In the genomic region with DNA sequence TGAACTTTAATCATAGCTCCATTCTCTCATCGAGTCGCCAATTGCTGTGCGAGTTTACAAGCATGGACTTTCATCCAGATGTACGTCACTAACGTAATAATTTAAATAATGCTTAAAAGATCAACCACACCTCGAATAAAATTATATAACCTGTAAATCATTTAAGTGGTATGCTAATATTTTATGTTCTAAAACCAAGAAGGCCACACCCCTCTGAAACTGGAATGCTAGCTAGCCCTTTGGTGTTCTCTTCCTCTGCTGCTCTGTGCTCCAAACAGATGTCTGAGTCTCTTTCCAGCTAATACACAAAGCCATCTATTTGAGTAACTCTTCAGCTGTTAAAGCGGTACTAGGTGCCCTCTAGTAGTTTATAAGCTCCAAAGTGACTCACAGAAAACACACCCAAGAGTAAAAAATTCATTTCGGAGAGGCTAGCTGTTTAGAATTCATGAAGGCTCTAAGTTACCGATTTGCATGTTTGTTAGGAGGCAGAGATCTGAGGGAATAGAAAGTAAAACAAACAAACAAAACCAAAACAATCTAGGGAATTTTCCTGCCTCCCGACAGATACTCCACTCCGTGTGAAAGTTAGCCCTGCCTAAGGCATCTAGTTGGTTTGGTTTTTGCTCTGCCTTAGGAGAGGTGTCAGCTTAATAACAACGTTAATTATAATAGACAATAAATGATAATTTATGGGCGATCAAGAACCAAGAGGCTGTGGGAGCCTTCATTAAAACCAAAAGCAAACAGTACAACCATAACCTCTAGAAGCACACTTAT, we compare ENCODE assay signal across 8 mouse cellular contexts. TPM values are rescaled to one million over a fixed set of nuclear protein-coding genes. Genes with fewer than 3 reads are reported as not detected.
DNase-seq lines count a peak whose midpoint lies in the region; ATAC-seq and TF ChIP-seq lines count a peak whose summit lies in the region.

No protein-coding gene starts in this region.

- H3K4me1 ChIP-seq in spleen, adult 2 months (ENCODE audit: control insufficient read depth, insufficient read depth, insufficient read length) = peaks cover 16% of the 10 kb centered on the region
- peaks cover 11 to 39% of the 10 kb centered on the region in 2 experiments for H3K4me1 ChIP-seq in heart, embryonic 14.5 days (ENCODE audit: control insufficient read depth in 2 of 2, insufficient read depth in 2 of 2, low read length in 2 of 2)
- H3K4me1 ChIP-seq in midbrain, postnatal 0 days (ENCODE audit: insufficient read depth, low read length) = peaks cover 3% of the 10 kb centered on the region; the same call in 1 of the 2 replicates

- no peaks in the 10 kb centered on the region for H3K9me3 ChIP-seq in heart, embryonic 14.5 days (ENCODE audit: control insufficient read depth, low read length)
- no peaks in the 10 kb centered on the region for H3K9me3 ChIP-seq in midbrain, postnatal 0 days (ENCODE audit: low read length)

- WGBS in spleen, adult 2 months = 24% methylated on average over 13 of the region's 13 CpGs
- 61% methylated on average over 13 of the region's 13 CpGs for WGBS in heart, embryonic 14.5 days
- WGBS in large intestine, adult 2 months = 9% methylated on average over 13 of the region's 13 CpGs
- WGBS in midbrain, postnatal 0 days = 71% methylated on average over 13 of the region's 13 CpGs

- H3K4me2 ChIP-seq in heart, embryonic 14.5 days (ENCODE audit: low read length) = peak overlapping the region; percentile 69
- peak overlapping the region; percentile 56 for H3K4me2 ChIP-seq in midbrain, postnatal 0 days (ENCODE audit: low read depth, low read length, poor library complexity, severe bottlenecking)

- intact Hi-C loops in left cerebral cortex, postnatal 36 days (cut with DNase I) = loop anchor here (5.0 kb wide), 1 partner anchor 174 kb away; a partner anchor contains a TSS

- no peak for ATAC-seq in heart, embryonic 14.5 days (ENCODE audit: insufficient number of reproducible peaks, insufficient read depth, low FRiP score, low read depth)
- no peak for ATAC-seq in midbrain, postnatal 0 days (ENCODE audit: low FRiP score)

- no peaks in the 10 kb centered on the region for H3K27me3 ChIP-seq in spleen, adult 2 months (ENCODE audit: control insufficient read depth, insufficient read depth, low read length)
- no peaks in the 10 kb centered on the region for H3K27me3 ChIP-seq in heart, embryonic 14.5 days (ENCODE audit: control insufficient read depth, insufficient read depth, low read length)
- no peaks in the 10 kb centered on the region for H3K27me3 ChIP-seq in midbrain, postnatal 0 days (ENCODE audit: insufficient read depth, low read length)

- no peak for DNase-seq in spleen, adult 2 months (ENCODE audit: low read depth in 1 of 2, low spot score in 2 of 2)
- no peak for DNase-seq in spleen, adult 18-20 months
- peak; percentile 85 for DNase-seq in large intestine, adult 2 months (ENCODE audit: low read depth, low spot score)
- no peak for DNase-seq in midbrain, postnatal 0 days (ENCODE audit: low spot score)
- DNase-seq in left cerebral cortex, postnatal 36 days (ENCODE audit: low spot score in 2 of 2) = no peak
- DNase-seq in cerebellum, adult 9-11 months = no peak
- DNase-seq in layer of hippocampus, postnatal 14 days (ENCODE audit: low spot score in 2 of 2) = no peak

- H3K4me3 ChIP-seq in spleen, adult 2 months (ENCODE audit: extremely low read depth, insufficient read depth, insufficient read length) = no peak overlapping the region
- H3K4me3 ChIP-seq in heart, embryonic 14.5 days (ENCODE audit: control insufficient read depth in 1 of 2, insufficient read depth in 1 of 2, low read depth in 1 of 2, low read length in 2 of 2) = peak overlapping the region in 1 of 2 experiments; percentile 98; a peak in 2 of 4 replicates
- peak overlapping the region; percentile 97 for H3K4me3 ChIP-seq in midbrain, postnatal 0 days (ENCODE audit: low read depth, low read length)

- peaks cover 11% of the 10 kb centered on the region for H3K36me3 ChIP-seq in spleen, adult 2 months (ENCODE audit: control insufficient read depth, insufficient read depth, low read length)
- H3K36me3 ChIP-seq in heart, embryonic 14.5 days (ENCODE audit: control insufficient read depth, insufficient read depth, low read length) = peaks cover 16% of the 10 kb centered on the region
- peaks cover 4% of the 10 kb centered on the region; the same call in 1 of the 2 replicates for H3K36me3 ChIP-seq in midbrain, postnatal 0 days (ENCODE audit: insufficient read depth, low read length)

- TF ChIP-seq POLR2A in spleen, adult 2 months (IDR thresholded peaks at IDR 0.05; ENCODE audit: low read depth, low read length) = no peak

- peak overlapping the region; percentile 66 for H3K9ac ChIP-seq in heart, embryonic 14.5 days (ENCODE audit: low read length)
- no peak overlapping the region for H3K9ac ChIP-seq in midbrain, postnatal 0 days (replicated peaks; ENCODE audit: low read length, poor library complexity, severe bottlenecking)

- H3K27ac ChIP-seq in spleen, adult 2 months (ENCODE audit: insufficient read depth, low read length) = peak overlapping the region; percentile 72; the same call in 1 of the 2 replicates
- peak overlapping the region in 1 of 2 experiments; percentile 96; a peak in 3 of 4 replicates for H3K27ac ChIP-seq in heart, embryonic 14.5 days (replicated peaks in 1 of 2; ENCODE audit: control insufficient read depth in 1 of 2, insufficient read depth in 1 of 2, low read depth in 2 of 2, low read length in 2 of 2)
- no peak overlapping the region for H3K27ac ChIP-seq in midbrain, postnatal 0 days (ENCODE audit: low read depth, low read length)

- no peak for TF ChIP-seq CTCF in spleen, adult 2 months (IDR thresholded peaks at IDR 0.05; ENCODE audit: extremely low read depth, insufficient read depth, insufficient read length, insufficient replicate concordance)
- TF ChIP-seq CTCF in midbrain, postnatal 0 days (IDR thresholded peaks at IDR 0.05) = no peak

RNA-seq across cellular contexts. Expression of a gene that starts 1.1 kb away (rescaled TPM):
- 39.3 and 51.3 TPM in 2 replicates for polyA plus RNA-seq in spleen, adult 2 months (2012; rRNA removed)
- polyA plus RNA-seq in heart, embryonic 14.5 days (2014; fragmentation: Nextera tagmentation; extraction: Ambion mirVana) = 43.8 and 44.2 TPM in 2 replicates
- polyA plus RNA-seq in large intestine, adult 2 months (2012; rRNA removed) = 24.1 and 46.5 TPM in 2 replicates
- total RNA-seq in midbrain, postnatal 0 days (2014; rRNA removed) = 38.2 and 57.8 TPM in 2 replicates
- polyA plus RNA-seq in midbrain, postnatal 0 days (2015; fragmentation: Nextera tagmentation; extraction: Ambion mirVana) = 23.5 and 23.9 TPM in 2 replicates
- total RNA-seq in left cerebral cortex, postnatal 36 days (2021) = 10 to 100 TPM; 39.9 to 52.5 TPM
- 10 to 100 TPM; 46.4 to 49.9 TPM for total RNA-seq in layer of hippocampus, postnatal 14 days (2021)

RNA-seq across cellular contexts. Expression of a gene that starts 59.7 kb away (rescaled TPM):
- polyA plus RNA-seq in spleen, adult 2 months (2012; rRNA removed) = 0.09 TPM in 1 of 2 replicates, not detected in the other
- polyA plus RNA-seq in heart, embryonic 14.5 days (2014; fragmentation: Nextera tagmentation; extraction: Ambion mirVana) = 1.7 and 2.2 TPM in 2 replicates
- polyA plus RNA-seq in large intestine, adult 2 months (2012; rRNA removed) = not detected in 2 replicates
- 0.94 TPM in 1 of 2 replicates, not detected in the other for total RNA-seq in midbrain, postnatal 0 days (2014; rRNA removed)
- 0.27 and 0.34 TPM in 2 replicates for polyA plus RNA-seq in midbrain, postnatal 0 days (2015; fragmentation: Nextera tagmentation; extraction: Ambion mirVana)
- under 1 TPM; 0.72 to 0.91 TPM for total RNA-seq in left cerebral cortex, postnatal 36 days (2021)
- 1 to 10 TPM in 1 of 2 experiments, under 1 TPM in 1; 0.45 to 2.1 TPM for total RNA-seq in layer of hippocampus, postnatal 14 days (2021)

RNA-seq across cellular contexts. Expression of a gene that starts 59.7 kb away (rescaled TPM):
- polyA plus RNA-seq in spleen, adult 2 months (2012; rRNA removed) = 48.5 and 60.4 TPM in 2 replicates
- 127 and 142 TPM in 2 replicates for polyA plus RNA-seq in heart, embryonic 14.5 days (2014; fragmentation: Nextera tagmentation; extraction: Ambion mirVana)
- 55.7 and 70.7 TPM in 2 replicates for polyA plus RNA-seq in large intestine, adult 2 months (2012; rRNA removed)
- 260 and 289 TPM in 2 replicates for total RNA-seq in midbrain, postnatal 0 days (2014; rRNA removed)
- polyA plus RNA-seq in midbrain, postnatal 0 days (2015; fragmentation: Nextera tagmentation; extraction: Ambion mirVana) = 104 and 109 TPM in 2 replicates
- total RNA-seq in left cerebral cortex, postnatal 36 days (2021) = 100 to 1,000 TPM; 270 to 322 TPM
- 100 to 1,000 TPM; 327 to 330 TPM for total RNA-seq in layer of hippocampus, postnatal 14 days (2021)
